Mouse (Mus musculus): ENCODE measurements around the gene 2900026A02Rik. TPM values are rescaled to one million over a fixed set of nuclear protein-coding genes. Genes with fewer than 3 reads are reported as not detected.

The 2900026A02Rik gene
- 4.4 and 4.9 TPM in 2 replicates for polyA plus RNA-seq (2015; fragmentation: Nextera tagmentation; extraction: Ambion mirVana)

DNA sequence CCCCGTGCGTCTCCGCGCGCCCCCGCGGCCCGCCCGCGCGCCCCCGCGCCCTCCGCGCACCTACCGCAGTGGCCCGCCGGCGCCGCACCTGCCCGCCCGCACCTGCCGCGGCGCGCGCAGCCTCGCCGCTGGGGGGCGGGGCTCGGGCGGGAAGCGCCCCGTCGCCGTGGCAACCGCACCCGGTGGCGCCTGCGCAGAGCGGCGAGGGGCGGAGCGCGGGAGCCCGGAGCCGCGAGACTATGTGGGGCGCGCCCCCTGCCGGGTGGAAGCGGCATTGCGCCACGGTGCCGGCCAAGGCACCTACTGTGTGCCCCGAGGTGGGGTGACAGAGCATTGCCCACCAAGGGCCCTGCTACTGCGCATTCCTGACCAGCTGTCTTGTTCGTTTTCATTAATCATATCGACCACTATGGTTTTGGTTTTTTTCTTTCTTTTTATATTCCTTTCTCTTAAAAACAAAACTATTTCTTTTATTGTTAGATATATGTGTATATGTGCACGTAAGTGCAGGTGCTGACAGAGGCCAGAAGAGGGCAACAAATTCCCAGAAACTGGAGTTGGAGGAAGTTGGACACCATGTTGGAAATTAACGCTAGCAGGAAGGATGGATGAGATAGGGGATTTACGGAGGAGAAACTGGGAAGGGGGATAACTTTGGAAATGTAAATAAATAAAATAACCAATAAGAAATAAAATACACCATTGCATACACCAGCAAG, at the start of gene 2900026A02Rik:
Gene 2900026A02Rik, minus strand, starts transcription at position 90 of the 719 bp plus-strand sequence.
- Histone ChIP-seq H3K4me1 (peaks cover 18% of the 10 kb centered on the region), H3K36me3 (no peaks in the 10 kb centered on the region), H3K4me2 (replicated peaks) (peak within 1 kb of the TSS; percentile 97), H3K9ac (replicated peaks) (peak within 1 kb of the TSS; percentile 52), H3K4me3 (peak within 1 kb of the TSS; percentile 62), H3K9me3 (0 out of 2 replicates have a peak, but pooled peaks cover 5% of the 10 kb centered on the region), H3K27me3 (no peaks in the 10 kb centered on the region), H3K27ac (replicated peaks) (no peak within 1 kb of the TSS)
- 12% methylated on average over 38 of the region's 62 CpGs for WGBS
- ATAC-seq (replicated peaks), result 0 out of 2 replicates have a peak, but pooled peaks have one; percentile 51

DNA sequence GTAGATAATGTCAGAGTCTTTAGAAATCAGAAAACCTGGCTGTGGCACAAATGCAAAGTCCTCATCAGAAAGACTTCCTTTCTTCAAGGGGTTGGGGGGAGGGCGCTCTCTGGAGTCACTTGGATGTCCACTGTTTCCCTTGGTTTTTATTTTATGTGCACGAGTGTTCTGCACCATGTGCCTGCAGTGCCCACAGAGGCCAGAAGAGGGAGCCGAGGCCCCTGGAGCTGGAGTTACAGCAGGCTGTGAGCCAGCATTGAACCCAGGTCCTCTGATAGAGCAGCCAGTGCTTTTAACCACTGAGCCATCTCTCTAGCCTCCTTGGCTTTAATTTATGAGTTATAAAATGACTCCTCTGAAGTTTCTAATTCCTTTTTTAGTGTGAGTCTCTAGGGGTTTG, 49.0 kb upstream of the 2900026A02Rik start:
- H3K36me3 ChIP-seq, result peaks cover 12% of the 10 kb centered on the region; the same call in 1 of the 2 replicates
- no peaks in the 10 kb centered on the region for H3K9me3 ChIP-seq
- ATAC-seq (replicated peaks), result no peak
- no peak overlapping the region for H3K4me2 ChIP-seq (replicated peaks)
- 84% methylated on average over 3 of the region's 3 CpGs for WGBS
- no peak overlapping the region for H3K27ac ChIP-seq (replicated peaks)
- no peaks in the 10 kb centered on the region for H3K27me3 ChIP-seq
- H3K9ac ChIP-seq (replicated peaks), result no peak overlapping the region
- no peaks in the 10 kb centered on the region for H3K4me1 ChIP-seq
- no peak overlapping the region for H3K4me3 ChIP-seq

DNA sequence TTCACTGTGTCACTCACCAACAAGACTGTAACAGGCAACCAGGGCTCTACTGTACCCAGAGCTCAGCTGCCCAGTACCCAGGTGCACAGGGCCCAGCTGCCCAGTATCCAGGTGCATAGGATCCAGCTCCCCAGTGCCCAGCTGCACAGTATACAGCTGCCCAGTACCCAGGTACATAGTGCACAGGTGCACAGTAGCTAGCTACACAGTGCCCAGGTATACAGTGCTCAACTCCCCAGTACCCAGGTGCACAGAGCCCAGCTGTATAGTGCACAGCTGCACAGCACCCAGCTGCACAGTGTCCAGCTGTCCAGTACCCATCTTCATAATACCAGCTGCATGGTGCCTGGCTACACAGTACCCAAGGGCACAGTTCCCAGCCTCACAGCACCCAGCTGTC, 47.2 kb upstream of the 2900026A02Rik start:
- Histone ChIP-seq H3K27me3 (no peaks in the 10 kb centered on the region), H3K4me1 (no peaks in the 10 kb centered on the region), H3K4me3 (no peak overlapping the region), H3K27ac (replicated peaks) (no peak overlapping the region), H3K9ac (replicated peaks) (no peak overlapping the region), H3K4me2 (replicated peaks) (no peak overlapping the region), H3K36me3 (peaks cover 11% of the 10 kb centered on the region; the same call in 1 of the 2 replicates), H3K9me3 (no peaks in the 10 kb centered on the region)
- ATAC-seq (replicated peaks), result peak; percentile 48; the same call in 1 of the 2 replicates

DNA sequence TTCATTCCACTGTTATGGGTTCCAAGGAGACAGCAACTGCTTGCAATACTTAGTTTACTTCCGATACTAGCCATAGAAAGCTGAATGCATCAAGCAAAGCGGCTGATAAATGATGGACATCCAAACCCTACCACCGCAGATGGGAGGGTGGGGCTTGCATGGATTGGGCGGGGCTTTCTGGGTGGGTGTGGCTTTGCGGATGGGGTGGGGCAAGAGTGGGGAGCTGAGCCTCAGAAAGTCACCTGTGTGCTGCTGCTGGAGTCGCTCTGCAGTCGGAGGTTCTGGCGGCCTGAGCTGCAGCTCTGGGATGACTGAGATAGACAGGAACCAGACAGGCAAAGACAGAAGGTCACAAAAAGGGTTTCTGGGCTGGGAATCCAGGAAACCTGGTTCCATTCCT, 44.6 kb upstream of the 2900026A02Rik start:
- Histone ChIP-seq H3K27ac (replicated peaks) (no peak overlapping the region), H3K4me3 (no peak overlapping the region), H3K4me2 (replicated peaks) (no peak overlapping the region), H3K36me3 (peaks cover 5% of the 10 kb centered on the region; the same call in 1 of the 2 replicates), H3K4me1 (no peaks in the 10 kb centered on the region), H3K9me3 (no peaks in the 10 kb centered on the region), H3K9ac (replicated peaks) (no peak overlapping the region), H3K27me3 (no peaks in the 10 kb centered on the region)
- WGBS, result 92% methylated on average over 8 of the region's 8 CpGs
- no peak for ATAC-seq (replicated peaks)

DNA sequence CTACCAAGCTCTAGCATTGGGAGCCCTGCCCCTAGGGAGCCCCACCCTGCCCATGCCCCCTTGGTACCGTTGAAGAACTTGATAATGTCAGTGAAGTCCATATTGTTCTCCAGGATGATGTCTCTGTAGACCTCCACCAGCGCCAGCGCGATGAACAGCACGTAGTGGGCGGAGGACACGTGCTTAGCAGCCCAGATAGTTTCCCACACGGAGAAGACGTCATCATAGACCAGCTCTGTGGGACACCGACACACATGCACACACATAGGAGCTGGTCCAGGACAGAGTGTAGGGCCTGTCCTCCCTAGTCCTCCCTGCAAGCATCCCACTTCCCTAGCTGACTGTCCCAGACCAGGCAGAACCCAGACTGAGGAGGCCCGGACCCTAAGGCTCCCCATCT, 29.8 kb upstream of the 2900026A02Rik start:
- H3K27me3 ChIP-seq, result no peaks in the 10 kb centered on the region
- H3K4me1 ChIP-seq, result no peaks in the 10 kb centered on the region
- H3K36me3 ChIP-seq, result 0 out of 2 replicates have a peak, but pooled peaks cover 8% of the 10 kb centered on the region
- H3K27ac ChIP-seq (replicated peaks), result no peak overlapping the region
- no peak overlapping the region for H3K9ac ChIP-seq (replicated peaks)
- 95% methylated on average over 11 of the region's 11 CpGs for WGBS
- H3K4me2 ChIP-seq (replicated peaks), result no peak overlapping the region
- no peak for ATAC-seq (replicated peaks)
- no peak overlapping the region for H3K4me3 ChIP-seq
- no peaks in the 10 kb centered on the region for H3K9me3 ChIP-seq

DNA sequence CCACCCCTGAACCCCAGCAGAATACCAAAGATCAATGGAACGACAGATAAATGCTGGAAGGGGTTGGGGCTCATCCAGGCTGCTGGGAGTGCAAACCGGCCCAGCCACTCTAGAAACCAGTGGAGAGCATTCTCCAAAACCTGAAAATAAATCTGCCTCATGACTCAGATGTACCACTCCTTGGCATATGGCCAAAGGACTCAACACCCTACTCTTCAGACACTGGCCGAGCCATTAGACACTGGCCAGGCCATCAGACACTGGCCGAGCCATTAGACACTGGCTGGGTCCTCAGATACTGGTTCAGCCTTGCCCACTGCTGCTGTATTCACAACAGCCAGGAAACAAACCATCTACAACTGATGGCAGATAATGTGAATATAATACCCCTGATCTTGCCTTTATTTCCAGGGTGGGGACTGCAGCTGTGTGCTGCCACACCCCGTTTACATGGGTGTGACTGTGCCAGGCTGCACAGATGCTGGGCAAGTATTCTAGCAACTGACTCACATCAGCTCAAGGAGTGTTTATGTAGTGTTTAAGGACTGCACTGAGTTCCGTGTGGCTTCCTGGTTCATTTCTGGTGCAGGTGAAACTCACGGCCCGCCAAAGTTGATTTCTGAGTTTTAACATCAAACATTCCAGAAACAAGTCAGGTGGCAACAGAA, 28.4 kb upstream of the 2900026A02Rik start:
- H3K27ac ChIP-seq (replicated peaks), result no peak overlapping the region
- H3K27me3 ChIP-seq, result no peaks in the 10 kb centered on the region
- H3K4me2 ChIP-seq (replicated peaks), result no peak overlapping the region
- no peaks in the 10 kb centered on the region for H3K9me3 ChIP-seq
- H3K36me3 ChIP-seq, result 0 out of 2 replicates have a peak, but pooled peaks cover 8% of the 10 kb centered on the region
- ATAC-seq (replicated peaks), result no peak
- no peak overlapping the region for H3K4me3 ChIP-seq
- H3K4me1 ChIP-seq, result no peaks in the 10 kb centered on the region
- no peak overlapping the region for H3K9ac ChIP-seq (replicated peaks)
- WGBS, result 91% methylated on average over 8 of the region's 8 CpGs

DNA sequence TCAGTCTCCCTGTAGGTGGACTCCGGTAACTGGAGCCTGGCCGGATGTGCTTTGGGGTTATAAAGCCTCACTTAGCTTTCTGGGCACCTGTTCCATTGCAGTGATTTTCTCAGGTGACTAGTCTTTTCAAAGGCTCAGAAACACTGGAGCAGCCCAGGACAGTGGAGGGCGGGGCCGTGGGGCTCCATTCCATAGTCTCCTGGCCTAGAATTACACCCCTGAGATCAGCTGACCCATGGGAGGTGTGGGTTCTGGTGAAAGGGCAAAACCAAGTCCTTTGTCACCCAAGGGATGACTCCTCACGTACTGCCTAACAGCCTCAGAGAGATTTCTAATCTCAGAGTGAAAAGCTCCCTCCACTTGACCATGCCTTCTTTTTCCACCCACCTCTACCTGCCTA, 9.2 kb upstream of the 2900026A02Rik start:
- ATAC-seq (replicated peaks), result no peak
- WGBS, result 82% methylated on average over 5 of the region's 5 CpGs
- Histone ChIP-seq H3K4me2 (replicated peaks) (no peak overlapping the region), H3K9ac (replicated peaks) (no peak overlapping the region), H3K9me3 (no peaks in the 10 kb centered on the region), H3K27ac (replicated peaks) (no peak overlapping the region), H3K36me3 (no peaks in the 10 kb centered on the region), H3K4me1 (peaks cover 17% of the 10 kb centered on the region), H3K27me3 (no peaks in the 10 kb centered on the region), H3K4me3 (no peak overlapping the region)

DNA sequence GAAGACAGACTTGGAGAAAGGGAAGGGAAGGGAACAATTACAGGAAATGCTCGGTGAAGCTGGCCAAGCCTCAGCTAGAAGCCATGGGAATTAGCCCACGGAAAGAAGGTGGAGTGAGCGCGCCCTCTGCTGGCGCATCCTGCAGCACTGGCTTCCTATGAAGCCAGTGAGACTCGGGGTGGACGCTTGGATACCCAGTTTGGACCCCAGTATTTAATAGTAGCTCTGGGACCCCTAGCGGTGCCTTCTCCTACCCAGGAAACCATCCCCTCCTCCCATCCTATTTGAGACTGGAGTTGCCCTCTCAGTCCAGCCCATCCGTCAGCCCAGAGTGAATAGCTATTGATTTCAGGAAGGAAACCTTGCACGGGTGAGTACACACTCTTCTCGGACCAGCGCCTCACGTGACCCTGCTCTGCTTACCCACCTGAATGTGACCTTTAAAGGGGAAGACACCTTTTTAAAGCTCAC, 5.6 kb upstream of the 2900026A02Rik start, which contains the start of gene Tmem211:
Gene Tmem211, plus strand, starts transcription at position 278 of the 471 bp plus-strand sequence.
- H3K27me3 ChIP-seq, result no peaks in the 10 kb centered on the region
- peak within 1 kb of the TSS; percentile 44 for H3K4me2 ChIP-seq (replicated peaks)
- 0 out of 2 replicates have a peak, but pooled peaks cover under 1% of the 10 kb centered on the region for H3K9me3 ChIP-seq
- no peaks in the 10 kb centered on the region for H3K36me3 ChIP-seq
- 0% methylated on average over 13 of the region's 13 CpGs for WGBS
- peak within 1 kb of the TSS; percentile 40; the same call in 1 of the 2 replicates for H3K9ac ChIP-seq (replicated peaks)
- peak; percentile 71 for ATAC-seq (replicated peaks)
- H3K4me1 ChIP-seq, result peaks cover 18% of the 10 kb centered on the region
- peak within 1 kb of the TSS; percentile 22 for H3K4me3 ChIP-seq
- H3K27ac ChIP-seq (replicated peaks), result 0 out of 2 replicates have a peak within 1 kb of the TSS, but pooled peaks have one; percentile 8

DNA sequence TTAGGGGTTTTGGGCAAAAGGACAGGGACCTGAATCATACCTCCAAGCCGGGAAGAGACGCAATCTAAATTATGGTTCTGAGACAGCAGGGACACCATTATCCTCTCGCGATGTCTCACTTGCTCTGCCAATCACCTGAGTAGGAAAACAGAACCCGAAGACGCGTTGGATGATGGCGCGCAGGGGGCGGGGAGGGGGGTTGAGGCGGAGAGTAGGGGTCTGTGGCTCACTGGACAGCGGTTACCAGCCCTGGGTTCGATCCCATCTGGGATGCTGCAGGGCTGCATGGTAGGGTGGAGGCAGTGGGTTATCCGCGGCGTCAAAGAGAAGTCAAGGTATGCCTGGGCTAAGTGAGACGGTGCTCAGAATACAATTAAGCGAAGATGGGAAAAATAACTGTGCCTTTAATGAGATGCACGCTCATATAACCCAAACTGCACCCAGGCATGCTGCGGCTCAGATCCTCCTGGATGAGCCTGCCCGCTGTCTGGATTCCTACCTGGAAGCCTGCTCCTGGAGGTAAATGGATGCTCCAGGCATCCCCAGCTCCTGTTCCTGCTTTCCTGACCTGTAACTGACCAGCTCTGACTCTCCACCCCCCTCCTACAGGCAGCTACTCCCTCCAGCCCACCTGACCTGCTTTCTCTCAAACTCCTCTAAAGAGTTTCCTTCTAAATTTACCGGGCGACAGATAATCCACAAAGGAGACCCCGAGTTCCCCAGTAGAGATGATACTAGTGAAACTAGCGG, 4.8 kb upstream of the 2900026A02Rik start:
- H3K9me3 ChIP-seq, result 0 out of 2 replicates have a peak, but pooled peaks cover 5% of the 10 kb centered on the region
- H3K4me3 ChIP-seq, result peak overlapping the region; percentile 22
- 0 out of 2 replicates have a peak overlapping the region, but pooled peaks have one; percentile 8 for H3K27ac ChIP-seq (replicated peaks)
- H3K27me3 ChIP-seq, result no peaks in the 10 kb centered on the region
- peak; percentile 12; the same call in 1 of the 2 replicates for ATAC-seq (replicated peaks)
- WGBS, result 13% methylated on average over 25 of the region's 25 CpGs
- peak overlapping the region; percentile 44 for H3K4me2 ChIP-seq (replicated peaks)
- peaks cover 19% of the 10 kb centered on the region for H3K4me1 ChIP-seq
- H3K9ac ChIP-seq (replicated peaks), result peak overlapping the region; percentile 40; the same call in 1 of the 2 replicates
- H3K36me3 ChIP-seq, result no peaks in the 10 kb centered on the region

DNA sequence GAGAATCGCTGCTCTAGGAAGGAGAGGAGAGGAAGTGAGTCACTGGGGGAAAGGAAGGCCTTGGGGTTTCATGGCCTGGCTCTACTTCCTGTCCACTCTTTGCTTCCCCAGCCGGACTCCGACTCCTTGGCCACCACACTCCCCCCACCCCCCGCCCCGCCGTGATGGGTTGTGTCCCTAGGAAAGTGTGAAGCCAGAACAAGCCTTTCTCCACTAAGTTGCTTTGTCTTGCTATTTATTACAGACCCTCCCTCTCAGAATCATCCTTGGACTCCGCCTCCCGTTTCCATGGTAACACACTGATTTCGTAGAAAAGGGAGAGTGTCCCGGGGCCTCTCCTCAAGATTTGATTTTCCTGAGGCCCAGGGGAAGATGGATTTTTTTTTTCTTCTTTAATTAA, 4.2 kb upstream of the 2900026A02Rik start:
- H3K4me2 ChIP-seq (replicated peaks), result peak overlapping the region; percentile 44
- 0 out of 2 replicates have a peak, but pooled peaks cover 5% of the 10 kb centered on the region for H3K9me3 ChIP-seq
- no peaks in the 10 kb centered on the region for H3K27me3 ChIP-seq
- no peaks in the 10 kb centered on the region for H3K36me3 ChIP-seq
- 11% methylated on average over 10 of the region's 10 CpGs for WGBS
- H3K4me3 ChIP-seq, result peak overlapping the region; percentile 22; the same call in 1 of the 2 replicates
- no peak for ATAC-seq (replicated peaks)
- H3K9ac ChIP-seq (replicated peaks), result no peak overlapping the region
- H3K27ac ChIP-seq (replicated peaks), result no peak overlapping the region
- H3K4me1 ChIP-seq, result peaks cover 24% of the 10 kb centered on the region

DNA sequence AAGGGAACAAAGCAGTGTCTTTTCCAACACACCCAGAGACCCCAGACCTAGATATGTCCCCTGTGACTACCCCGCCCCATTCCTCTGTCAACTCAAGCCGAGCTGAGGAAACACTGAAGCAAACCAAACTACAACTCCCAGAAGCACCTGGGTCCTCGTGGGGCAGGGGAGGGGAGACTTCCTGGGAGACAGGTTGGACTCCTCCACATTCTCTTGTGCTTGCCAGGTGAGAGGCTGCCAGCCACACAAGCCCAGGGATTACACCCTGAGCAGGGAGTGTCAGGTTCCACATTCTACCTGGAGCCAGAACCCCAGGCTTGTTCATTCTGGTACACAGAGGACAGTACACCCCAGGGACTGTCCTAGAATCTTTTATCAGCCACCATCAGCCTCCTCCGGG, 2.9 kb upstream of the 2900026A02Rik start:
- H3K27ac ChIP-seq (replicated peaks), result no peak overlapping the region
- H3K4me3 ChIP-seq, result no peak overlapping the region
- no peaks in the 10 kb centered on the region for H3K27me3 ChIP-seq
- ATAC-seq (replicated peaks), result no peak
- peaks cover 24% of the 10 kb centered on the region for H3K4me1 ChIP-seq
- no peak overlapping the region for H3K4me2 ChIP-seq (replicated peaks)
- WGBS, result 55% methylated on average over 4 of the region's 4 CpGs
- 0 out of 2 replicates have a peak, but pooled peaks cover 5% of the 10 kb centered on the region for H3K9me3 ChIP-seq
- no peak overlapping the region for H3K9ac ChIP-seq (replicated peaks)
- no peaks in the 10 kb centered on the region for H3K36me3 ChIP-seq

All from forebrain, embryonic 15.5 days (tissue).